In genomic region chr6:124938554-124938953, GRCm38 (mm10) we compare ENCODE assay signal across 27 mouse cellular contexts. TPM values are rescaled to one million over a fixed set of nuclear protein-coding genes. Genes with fewer than 3 reads are reported as not detected.
DNase-seq lines count a peak whose midpoint lies in the region; ATAC-seq lines count a peak whose summit lies in the region.
"Had no signal": no experiment of that assay in that cellular context is flagged by ENCODE, and none has a peak within 500 bp of the region (broad histone marks: within the 10 kb centered on the region; RNA-seq: fewer than 3 reads in every experiment).

No protein-coding gene starts in this region.

- H3K9me3 ChIP-seq in kidney, embryonic 15.5 days (replicated peaks): no peaks in the 10 kb centered on the region
- no peaks in the 10 kb centered on the region for H3K9me3 ChIP-seq in midbrain, embryonic 11.5 days (ENCODE audit: control insufficient read depth, low read length)
- no peaks in the 10 kb centered on the region for H3K9me3 ChIP-seq in midbrain, embryonic 10.5 days (replicated peaks)
- H3K9me3 ChIP-seq: heart, embryonic 12.5 days had no signal

- no peak for ATAC-seq in cerebellum, adult (ENCODE audit: insufficient number of reproducible peaks, low FRiP score, low TSS enrichment)
- ATAC-seq in kidney, embryonic 15.5 days (replicated peaks; ENCODE audit: low FRiP score): peak; percentile 52
- ATAC-seq in midbrain, embryonic 11.5 days (ENCODE audit: low FRiP score): peak; percentile 22; the same call in 1 of the 2 replicates
- ATAC-seq in erythroblast, adult 5-6 weeks (replicated peaks; ENCODE audit: low FRiP score, poor library complexity, severe bottlenecking): no peak
- ATAC-seq: forebrain, embryonic 14.5 days; forebrain, postnatal 0 days; hindbrain, postnatal 0 days; inflammation-experienced regulatory T-cells, adult 6 months had no signal

- no peak overlapping the region for H3K4me3 ChIP-seq in kidney, embryonic 15.5 days (replicated peaks)
- no peak overlapping the region for H3K4me3 ChIP-seq in midbrain, embryonic 11.5 days (ENCODE audit: low read depth, low read length)
- no peak overlapping the region for H3K4me3 ChIP-seq in midbrain, embryonic 10.5 days
- H3K4me3 ChIP-seq: gastrocnemius, adult 2 months; heart, embryonic 12.5 days had no signal

- DNase-seq in cerebellum, adult 11-12 months: peak; percentile 18
- DNase-seq in kidney, adult 9 months: no peak
- no peak for DNase-seq in midbrain, embryonic 11.5 days (ENCODE audit: low spot score, missing footprints)
- DNase-seq in midbrain, embryonic 10.5 days (ENCODE audit: low spot score): no peak
- no peak for DNase-seq in right cerebral cortex, postnatal 25 days
- DNase-seq: adrenal gland, adult 2 months; adrenal gland, postnatal 14 days; cerebellum, adult 18-20 months; cerebellum, adult 9-10 months; cerebellum, postnatal 14 days; forebrain, postnatal 0 days; gastrocnemius, adult 2 months; gastrocnemius, postnatal 14 days; heart, adult 11 months; heart, postnatal 14 days; heart, postnatal 4 days had no signal

- WGBS in kidney, embryonic 15.5 days: 92% methylated on average over 7 of the region's 7 CpGs
- WGBS in midbrain, embryonic 11.5 days: 95% methylated on average over 7 of the region's 7 CpGs
- WGBS in midbrain, embryonic 10.5 days: 93% methylated on average over 7 of the region's 7 CpGs

- no peak overlapping the region for H3K27ac ChIP-seq in kidney, embryonic 15.5 days
- no peak overlapping the region for H3K27ac ChIP-seq in midbrain, embryonic 11.5 days (ENCODE audit: low read depth, low read length)
- H3K27ac ChIP-seq in midbrain, embryonic 10.5 days (replicated peaks): no peak overlapping the region
- H3K27ac ChIP-seq: hindbrain, embryonic 14.5 days; hindbrain, postnatal 0 days had no signal

- H3K9ac ChIP-seq in kidney, embryonic 15.5 days: no peak overlapping the region
- H3K9ac ChIP-seq in midbrain, embryonic 11.5 days (ENCODE audit: low read length): no peak overlapping the region
- H3K9ac ChIP-seq: forebrain, postnatal 0 days; heart, embryonic 12.5 days; hindbrain, embryonic 14.5 days had no signal

- peaks cover 67% of the 10 kb centered on the region for H3K36me3 ChIP-seq in kidney, embryonic 15.5 days
- peaks cover 29% of the 10 kb centered on the region for H3K36me3 ChIP-seq in midbrain, embryonic 11.5 days (ENCODE audit: control insufficient read depth, insufficient read depth, low read length)
- peaks cover 65% of the 10 kb centered on the region for H3K36me3 ChIP-seq in midbrain, embryonic 10.5 days

- no peak overlapping the region for H3K4me2 ChIP-seq in kidney, embryonic 15.5 days
- H3K4me2 ChIP-seq in midbrain, embryonic 11.5 days: no peak overlapping the region
- H3K4me2 ChIP-seq: heart, embryonic 12.5 days; hindbrain, embryonic 14.5 days had no signal

- H3K4me1 ChIP-seq in kidney, embryonic 15.5 days: peaks cover 17% of the 10 kb centered on the region
- no peaks in the 10 kb centered on the region for H3K4me1 ChIP-seq in midbrain, embryonic 11.5 days (ENCODE audit: control insufficient read depth, insufficient read depth, low read length)
- H3K4me1 ChIP-seq in midbrain, embryonic 10.5 days: 0 out of 2 replicates have a peak, but pooled peaks cover 4% of the 10 kb centered on the region
- H3K4me1 ChIP-seq: heart, embryonic 12.5 days had no signal

- H3K27me3 ChIP-seq in kidney, embryonic 15.5 days: no peaks in the 10 kb centered on the region
- no peaks in the 10 kb centered on the region for H3K27me3 ChIP-seq in midbrain, embryonic 11.5 days (ENCODE audit: control insufficient read depth, insufficient read depth, low read length)
- no peaks in the 10 kb centered on the region for H3K27me3 ChIP-seq in midbrain, embryonic 10.5 days (ENCODE audit: low read depth, poor library complexity, severe bottlenecking)
- H3K27me3 ChIP-seq: heart, embryonic 12.5 days had no signal

RNA-seq across cellular contexts. Expression of gene Mlf2, which starts 7.4 kb away (rescaled TPM):
- 357 and 385 TPM in 2 replicates for polyA plus RNA-seq in kidney, embryonic 15.5 days (2015; fragmentation: Nextera tagmentation; extraction: Ambion mirVana)
- 430 and 435 TPM in 2 replicates for polyA plus RNA-seq in midbrain, embryonic 11.5 days (2014; fragmentation: Nextera tagmentation; extraction: Ambion mirVana)
- 428 and 435 TPM in 2 replicates for polyA plus RNA-seq in midbrain, embryonic 10.5 days (2016; fragmentation: Nextera tagmentation; extraction: Ambion mirVana)
- 11.7 and 13.4 TPM in 2 replicates for total RNA-seq in erythroblast, adult 5-6 weeks (2015; ENCODE audit: low replicate concordance)
- total RNA-seq in erythroblast, adult 5-6 weeks (2017; ENCODE audit: low replicate concordance): 14.1 and 20.7 TPM in 2 replicates

RNA-seq across cellular contexts. Expression of gene Ptms, which starts 18.7 kb away (rescaled TPM):
- 320 TPM in 2 replicates for polyA plus RNA-seq in kidney, embryonic 15.5 days (2015; fragmentation: Nextera tagmentation; extraction: Ambion mirVana)
- polyA plus RNA-seq in midbrain, embryonic 11.5 days (2014; fragmentation: Nextera tagmentation; extraction: Ambion mirVana): 258 and 288 TPM in 2 replicates
- polyA plus RNA-seq in midbrain, embryonic 10.5 days (2016; fragmentation: Nextera tagmentation; extraction: Ambion mirVana): 261 and 296 TPM in 2 replicates
- 26.1 and 31.3 TPM in 2 replicates for total RNA-seq in erythroblast, adult 5-6 weeks (2015; ENCODE audit: low replicate concordance)
- 12.0 and 21.8 TPM in 2 replicates for total RNA-seq in erythroblast, adult 5-6 weeks (2017; ENCODE audit: low replicate concordance)

RNA-seq across cellular contexts. Expression of gene Cops7a, which starts 26.8 kb away (rescaled TPM):
- 163 and 164 TPM in 2 replicates for polyA plus RNA-seq in kidney, embryonic 15.5 days (2015; fragmentation: Nextera tagmentation; extraction: Ambion mirVana)
- 105 and 112 TPM in 2 replicates for polyA plus RNA-seq in midbrain, embryonic 11.5 days (2014; fragmentation: Nextera tagmentation; extraction: Ambion mirVana)
- polyA plus RNA-seq in midbrain, embryonic 10.5 days (2016; fragmentation: Nextera tagmentation; extraction: Ambion mirVana): 140 and 142 TPM in 2 replicates
- 10.2 and 16.5 TPM in 2 replicates for total RNA-seq in erythroblast, adult 5-6 weeks (2015; ENCODE audit: low replicate concordance)
- 5.6 and 7.7 TPM in 2 replicates for total RNA-seq in erythroblast, adult 5-6 weeks (2017; ENCODE audit: low replicate concordance)

RNA-seq across cellular contexts. Expression of gene Lag3, which starts 27.0 kb away (rescaled TPM):
- 1.7 and 1.8 TPM in 2 replicates for polyA plus RNA-seq in kidney, embryonic 15.5 days (2015; fragmentation: Nextera tagmentation; extraction: Ambion mirVana)
- 0.88 and 2.4 TPM in 2 replicates for polyA plus RNA-seq in midbrain, embryonic 11.5 days (2014; fragmentation: Nextera tagmentation; extraction: Ambion mirVana)
- 1.0 and 1.5 TPM in 2 replicates for polyA plus RNA-seq in midbrain, embryonic 10.5 days (2016; fragmentation: Nextera tagmentation; extraction: Ambion mirVana)
- 1.0 and 2.7 TPM in 2 replicates for total RNA-seq in erythroblast, adult 5-6 weeks (2015; ENCODE audit: low replicate concordance)
- 0.51 TPM in 1 of 2 replicates, not detected in the other for total RNA-seq in erythroblast, adult 5-6 weeks (2017; ENCODE audit: low replicate concordance)

RNA-seq across cellular contexts. Expression of gene Cd4, which starts 50.5 kb away (rescaled TPM):
- 0.06 and 0.26 TPM in 2 replicates for polyA plus RNA-seq in kidney, embryonic 15.5 days (2015; fragmentation: Nextera tagmentation; extraction: Ambion mirVana)
- not detected in 2 replicates for polyA plus RNA-seq in midbrain, embryonic 11.5 days (2014; fragmentation: Nextera tagmentation; extraction: Ambion mirVana)
- 0.05 TPM in 1 of 2 replicates, not detected in the other for polyA plus RNA-seq in midbrain, embryonic 10.5 days (2016; fragmentation: Nextera tagmentation; extraction: Ambion mirVana)
- total RNA-seq in erythroblast, adult 5-6 weeks (2015; ENCODE audit: low replicate concordance): 6.3 and 6.9 TPM in 2 replicates
- 0.70 and 0.94 TPM in 2 replicates for total RNA-seq in erythroblast, adult 5-6 weeks (2017; ENCODE audit: low replicate concordance)
- total RNA-seq: gastrocnemius, adult 2 months; MEL had no signal
- polyA plus RNA-seq: embryonic facial prominence, embryonic 11.5 days; forebrain, embryonic 11.5 days; heart, embryonic 12.5 days had no signal

Comparison
In these comparisons a context has a peak if more than half of its experiments do, and no peak if none do; other contexts are left out.
1. ATAC-seq: peak in kidney, embryonic 15.5 days (single experiment) and midbrain, embryonic 11.5 days (single experiment); none in cerebellum, adult (single experiment) and erythroblast, adult 5-6 weeks (single experiment).